Mouse (Mus musculus) lung, embryonic 14.5 days (tissue): ENCODE results near the gene Olfr764-ps1. TPM values are rescaled to one million over a fixed set of nuclear protein-coding genes. Genes with fewer than 3 reads are reported as not detected.
A peak's percentile ranks its signal among the peaks of the same experiment; 100 is the strongest.
"Not testable (repeated sequence)": the region's sequence is repeated elsewhere in the genome, so short reads cannot be mapped to it uniquely, and the experiment has no call there.

Source experiments
- ATAC-seq: fragments of 200-750 bp; cut with Nextera tagmentation; 2 replicates; pipeline ENCODE4 v1.8.0; 2017; ENCODE audit warnings: mild to moderate bottlenecking, moderate TSS enrichment, moderate library complexity; ENCODE audit not compliant: insufficient read depth
- DNase-seq: peaks from one replicate; pipeline ENCODE4 v3.0.0-alpha.2; 2015
- H3K27ac ChIP-seq: fragments of 300-500 bp; sonication (generic); 2 replicates; pipeline ENCODE4 v1.5.1; 2014; ENCODE audit warnings: low read depth, mild to moderate bottlenecking, moderate library complexity
- H3K27me3 ChIP-seq: fragments of 300-500 bp; sonication (generic); 2 replicates; pipeline ENCODE4 v1.6.1; 2014; ENCODE audit warnings: low read length, control low read depth; ENCODE audit not compliant: insufficient read depth
- H3K36me3 ChIP-seq: fragments of 300-500 bp; sonication (generic); 2 replicates; pipeline ENCODE4 v1.6.1; 2014; ENCODE audit warnings: control low read depth; ENCODE audit not compliant: insufficient read depth
- H3K4me1 ChIP-seq: fragments of 300-500 bp; sonication (generic); 2 replicates; pipeline ENCODE4 v1.6.1; 2014; ENCODE audit warnings: antibody characterized with exemption, control low read depth; ENCODE audit not compliant: insufficient read depth
- H3K4me2 ChIP-seq: fragments of 300-500 bp; sonication (generic); 2 replicates; pipeline ENCODE4 v1.6.1; 2014; ENCODE audit warnings: mild to moderate bottlenecking
- H3K4me3 ChIP-seq: fragments of 300-500 bp; sonication (generic); 2 replicates; pipeline ENCODE4 v1.5.1; 2014; ENCODE audit warnings: low read depth, low read length
- H3K9ac ChIP-seq: fragments of 300-500 bp; sonication (generic); 2 replicates; pipeline ENCODE4 v1.6.1; 2014
- H3K9me3 ChIP-seq: fragments of 300-500 bp; sonication (generic); 2 replicates; pipeline ENCODE4 v1.6.1; 2016; ENCODE audit warnings: low read depth, low read length, control low read depth
- CTCF ChIP-seq: IDR thresholded peaks from 2 replicates; pipeline ENCODE4 v1.5.1; 2016; ENCODE audit warnings: antibody characterized with exemption, low read depth
- WGBS: fragments of 180-500 bp; shearing (Covaris S2); extraction: QIAGEN DNeasy Blood & Tissue Kit; methylation state at CpG from one replicate; pipeline ENCODE4 v1.1.7; 2014; 5-methylcytosine and 5-hydroxymethylcytosine counted together
- polyA plus RNA-seq: library from polyadenylated mRNA; unstranded; fragments of >200 nt; fragmentation: Nextera tagmentation; extraction: Ambion mirVana; gene quantifications from 2 replicates; pipeline ENCODE4 v1.2.1, GENCODE M21; 2014

Olfr764-ps1 gene
- polyA plus RNA-seq, 1 experiment from 2014 or later: not detected

DNA sequence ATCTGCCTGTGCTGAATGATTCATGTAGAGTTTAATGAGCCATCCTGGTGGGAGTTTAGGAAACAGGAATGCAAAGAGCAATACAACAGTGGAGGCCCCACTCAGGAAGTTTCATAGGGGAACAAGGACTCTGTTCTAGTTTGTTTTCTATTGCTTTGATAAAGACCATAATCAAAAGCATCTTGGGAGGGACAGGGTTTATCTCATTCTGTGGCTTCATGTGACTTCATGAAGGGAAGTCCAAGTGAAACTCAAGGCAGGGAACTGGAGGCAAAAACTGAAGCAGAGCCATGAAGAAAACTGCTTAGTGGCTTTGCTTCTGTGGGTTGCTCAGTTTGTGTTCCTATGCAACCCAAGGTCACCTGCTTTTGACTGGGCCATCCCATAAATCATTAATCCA, 25.2 kb downstream of the Olfr764-ps1 start:
- Histone ChIP-seq H3K36me3 (no peaks in the 10 kb centered on the region), H3K4me1 (no peaks in the 10 kb centered on the region), H3K4me3 (no peak overlapping the region), H3K9ac (no peak overlapping the region), H3K27ac (no peak overlapping the region), H3K27me3 (no peaks in the 10 kb centered on the region), H3K9me3 (no peaks in the 10 kb centered on the region), H3K4me2 (no peak overlapping the region)
- no peak for DNase-seq
- no peak for TF ChIP-seq CTCF
- ATAC-seq: no peak

- peak; percentile 49; the same call in 1 of the 2 replicates for ATAC-seq
- not testable (repeated sequence) for DNase-seq, H3K4me3 ChIP-seq, H3K36me3 ChIP-seq, H3K27me3 ChIP-seq, H3K9me3 ChIP-seq, H3K4me2 ChIP-seq, H3K9ac ChIP-seq, H3K4me1 ChIP-seq, H3K27ac ChIP-seq
- 38% methylated on average over 2 of the region's 5 CpGs for WGBS
These were observed 28.2 kb downstream of the Olfr764-ps1 start for GRCm38 (mm10) chr10:129011511-129011910.

DNA sequence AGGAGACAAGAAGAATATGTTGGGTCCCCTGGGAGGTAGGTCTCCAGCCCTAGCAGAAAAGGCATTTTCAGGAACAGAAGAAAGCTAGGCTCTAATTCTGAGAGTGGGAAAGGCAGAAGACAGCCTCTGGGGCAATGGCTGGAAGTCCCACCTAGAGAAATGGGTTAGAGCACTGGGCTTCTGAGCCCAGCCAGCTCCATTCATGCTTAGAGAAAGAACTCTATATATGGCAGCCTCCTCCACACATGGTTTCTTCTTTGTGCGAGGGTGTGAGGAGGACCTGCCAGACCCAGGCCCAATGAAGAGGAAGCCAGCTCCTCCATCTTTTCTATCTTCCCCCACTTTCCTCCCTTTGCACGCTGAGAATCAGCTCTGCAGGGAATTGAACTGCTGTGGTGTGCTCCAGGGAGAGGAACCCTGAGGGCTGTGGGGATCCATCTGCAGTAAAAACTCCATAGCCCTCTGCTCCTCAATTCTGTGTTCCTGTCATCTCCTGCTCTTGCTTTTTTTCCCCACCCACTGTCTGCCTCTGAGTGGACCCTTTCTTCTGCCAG, 29.3 kb downstream of the Olfr764-ps1 start, which contains the start of gene Olfr763:
Gene Olfr763 (plus strand): TSS at position 504 of the 554 bp plus-strand sequence.
- H3K4me3 ChIP-seq: no peak within 1 kb of the TSS
- H3K9ac ChIP-seq: no peak within 1 kb of the TSS
- ATAC-seq: no peak
- H3K4me2 ChIP-seq: no peak within 1 kb of the TSS
- H3K27me3 ChIP-seq: no peaks in the 10 kb centered on the region
- no peak for DNase-seq
- H3K9me3 ChIP-seq: no peaks in the 10 kb centered on the region
- 60% methylated on average over 2 of the region's 2 CpGs for WGBS
- H3K27ac ChIP-seq: no peak within 1 kb of the TSS
- no peaks in the 10 kb centered on the region for H3K4me1 ChIP-seq
- H3K36me3 ChIP-seq: no peaks in the 10 kb centered on the region
- no peak for TF ChIP-seq CTCF

GRCm38 (mm10) chr10:129004032-129004920, 35.4 kb downstream of the Olfr764-ps1 start:
- Histone ChIP-seq H3K9me3 (no peaks in the 10 kb centered on the region), H3K36me3 (no peaks in the 10 kb centered on the region), H3K4me3 (no peak overlapping the region), H3K27me3 (no peaks in the 10 kb centered on the region), H3K27ac (no peak overlapping the region), H3K9ac (no peak overlapping the region), H3K4me1 (no peaks in the 10 kb centered on the region), H3K4me2 (no peak overlapping the region)
- TF ChIP-seq CTCF: no peak
- DNase-seq (no peak), ATAC-seq (no peak)
- WGBS: 71% methylated on average over 14 of the region's 14 CpGs

DNA sequence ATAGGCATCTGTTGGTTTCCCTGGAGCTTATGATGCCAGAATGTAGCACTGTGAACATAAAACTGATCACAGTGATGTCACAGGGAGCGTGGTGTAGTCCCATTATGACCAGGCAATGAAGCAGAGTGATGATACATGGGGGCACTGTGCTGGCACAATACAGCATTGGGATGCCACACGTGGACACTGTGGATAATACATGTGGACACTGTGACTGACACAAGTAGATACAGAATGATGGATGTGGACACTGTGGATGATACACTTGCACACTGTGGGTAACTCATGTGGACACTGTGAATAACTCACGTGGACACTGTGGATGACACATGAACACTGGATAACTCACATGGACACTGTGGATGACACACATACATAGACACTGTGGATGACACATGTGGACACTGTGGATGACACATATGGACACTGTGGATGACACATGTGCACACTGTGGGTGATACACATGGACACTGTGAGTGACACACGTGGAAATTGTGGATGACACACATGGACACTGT, 43.1 kb downstream of the Olfr764-ps1 start:
- 69% methylated on average over 4 of the region's 4 CpGs for WGBS
- ATAC-seq (no peak), DNase-seq (no peak)

DNA sequence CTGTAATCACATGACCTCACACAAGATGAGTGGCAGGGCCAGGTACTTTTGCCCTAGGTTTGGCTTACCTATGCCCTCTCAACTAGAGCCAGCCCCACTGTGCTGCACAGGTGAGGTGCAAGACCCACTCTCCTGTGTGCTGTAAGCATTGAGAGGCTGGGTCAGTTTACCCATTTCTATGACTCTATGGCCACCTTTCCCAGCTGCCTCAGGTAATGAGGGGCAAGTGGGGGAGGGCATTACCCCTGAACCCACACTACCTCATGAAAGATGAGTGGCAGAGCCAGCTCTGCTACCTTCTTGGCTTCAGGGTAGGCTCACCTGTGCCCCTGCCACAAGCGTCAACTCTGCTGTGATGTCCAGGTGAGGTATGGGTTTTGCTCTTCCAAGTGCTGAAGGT, 43.9 kb downstream of the Olfr764-ps1 start:
- no peak for TF ChIP-seq CTCF
- H3K4me2 ChIP-seq: no peak overlapping the region
- DNase-seq (no peak), ATAC-seq (no peak)
- no peaks in the 10 kb centered on the region for H3K4me1 ChIP-seq
- no peaks in the 10 kb centered on the region for H3K27me3 ChIP-seq
- WGBS: 95% methylated on average over 1 of the region's 1 CpGs
- H3K27ac ChIP-seq: no peak overlapping the region
- H3K4me3 ChIP-seq: no peak overlapping the region
- no peaks in the 10 kb centered on the region for H3K36me3 ChIP-seq
- no peak overlapping the region for H3K9ac ChIP-seq
- no peaks in the 10 kb centered on the region for H3K9me3 ChIP-seq

More for the DNA sequence above, 43.1 kb downstream of the Olfr764-ps1 start:
- Histone ChIP-seq H3K9me3 (no peaks in the 10 kb centered on the region), H3K4me2 (no peak overlapping the region), H3K36me3 (no peaks in the 10 kb centered on the region), H3K4me3 (no peak overlapping the region), H3K27me3 (no peaks in the 10 kb centered on the region), H3K4me1 (no peaks in the 10 kb centered on the region), H3K27ac (no peak overlapping the region), H3K9ac (no peak overlapping the region)
- no peak for TF ChIP-seq CTCF

- ATAC-seq: no peak
- H3K36me3 ChIP-seq: no peaks in the 10 kb centered on the region
- H3K27me3 ChIP-seq: no peaks in the 10 kb centered on the region
- no peak overlapping the region for H3K4me3 ChIP-seq
- no peak overlapping the region for H3K27ac ChIP-seq
- no peak overlapping the region for H3K4me2 ChIP-seq
- no peak for DNase-seq
- H3K9me3 ChIP-seq: no peaks in the 10 kb centered on the region
- no peaks in the 10 kb centered on the region for H3K4me1 ChIP-seq
- no peak overlapping the region for H3K9ac ChIP-seq
- no peak for TF ChIP-seq CTCF
These were observed 48.7 kb downstream of the Olfr764-ps1 start for GRCm38 (mm10) chr10:128990994-128991393.

DNA sequence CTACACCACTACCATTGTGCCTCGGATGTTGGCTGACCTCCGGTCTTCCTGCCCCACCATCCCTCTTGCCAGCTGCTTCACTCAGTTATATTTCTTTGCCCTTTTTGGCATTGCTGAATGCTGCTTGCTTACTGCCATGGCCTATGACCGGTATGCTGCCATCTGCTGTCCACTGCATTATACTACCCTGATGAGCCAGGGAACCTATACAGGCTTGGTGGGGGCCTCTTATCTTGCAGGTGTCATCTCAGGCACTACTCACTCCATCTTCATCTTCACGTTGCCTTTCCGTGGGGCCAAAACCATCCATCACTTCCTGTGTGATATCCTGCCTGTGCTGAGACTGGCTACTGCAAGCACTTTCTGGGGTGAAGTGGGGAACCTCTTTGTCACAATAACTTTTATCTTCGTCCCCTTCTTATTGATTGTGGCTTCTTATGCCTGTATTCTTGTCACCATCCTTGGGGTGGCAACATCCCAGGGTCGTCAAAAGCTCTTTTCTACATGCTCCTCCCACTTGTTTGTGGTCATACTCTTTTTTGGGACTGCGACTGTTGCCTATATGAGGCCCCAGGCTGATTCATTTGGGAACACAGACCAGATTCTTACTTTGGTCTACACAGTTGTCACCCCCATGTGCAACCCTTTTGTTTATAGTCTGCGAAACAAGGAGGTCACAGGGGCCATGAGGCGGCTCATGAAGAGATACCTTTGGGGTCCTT, 49.4 kb downstream of the Olfr764-ps1 start:
- H3K9ac ChIP-seq, H3K36me3 ChIP-seq, H3K4me1 ChIP-seq, H3K27ac ChIP-seq, DNase-seq, H3K4me3 ChIP-seq, H3K27me3 ChIP-seq, H3K9me3 ChIP-seq, H3K4me2 ChIP-seq: not testable (repeated sequence)
- 54% methylated on average over 7 of the region's 10 CpGs for WGBS
- peak; percentile 65; the same call in 1 of the 2 replicates for ATAC-seq

GRCm38 (mm10) chr10:128989131-128989530, 50.6 kb downstream of the Olfr764-ps1 start, which contains the start of gene Olfr9:
Olfr9 (plus strand) TSS chr10:128989431.
- DNase-seq, H3K4me3 ChIP-seq, H3K36me3 ChIP-seq, H3K27ac ChIP-seq, H3K9me3 ChIP-seq, H3K9ac ChIP-seq, H3K4me2 ChIP-seq, H3K4me1 ChIP-seq, ATAC-seq, H3K27me3 ChIP-seq: not testable (repeated sequence)
- WGBS: 36% methylated on average over 1 of the region's 1 CpGs
